Mouse (Mus musculus): ENCODE measurements around the gene Tnrc18.

- TF ChIP-seq CTCF (IDR thresholded peaks at IDR 0.05; ENCODE audit: low read depth, low read length) (no peak), POLR2A (IDR thresholded peaks at IDR 0.05; ENCODE audit: extremely low read depth, insufficient read depth, low read length) (no peak)
These were observed 87.2 kb downstream of the Tnrc18 start for GRCm38 (mm10) chr5:142730295-142730694.
